Mouse (Mus musculus) gastrocnemius, postnatal 36 days (tissue): ENCODE results near the gene Rngtt. TPM values are rescaled to one million over a fixed set of nuclear protein-coding genes. Genes with fewer than 3 reads are reported as not detected.
"Not testable (repeated sequence)": the region's sequence is repeated elsewhere in the genome, so short reads cannot be mapped to it uniquely, and the experiment has no call there.

ENCODE experiments used
- DNase-seq, 2 experiments: peaks; one replicate each; pipeline ENCODE4 v3.0.0; 2022
- intact Hi-C: fragments of 180-260 bp; cut with DNase I; formaldehyde crosslinking; loops from one replicate; pipeline ENCODE4 v1.15.1; 2025
- long read RNA-seq, 2 experiments: library from polyadenylated mRNA; stranded (forward); transcript quantifications; one replicate each; pipeline ENCODE4 v2.0.0; 2021
- total RNA-seq, 2 experiments: library from RNA; stranded (reverse); gene quantifications; 2 replicates each; pipeline ENCODE4 v1.2.3; 2021

The Rngtt gene
- total RNA-seq = 1 to 10 TPM; 6.3 to 6.8 TPM
- long read RNA-seq, experiment 1, full-length matches to known transcripts = 1 of 4 reads
- long read RNA-seq, experiment 1, partial matches to known transcripts = 0 of 4 reads
- long read RNA-seq, experiment 1, other reads (novel, unspliced or antisense) = 3 of 4 reads
- long read RNA-seq, experiment 2, full-length matches to known transcripts = 4 of 8 reads
- long read RNA-seq, experiment 2, partial matches to known transcripts = 0 of 8 reads
- long read RNA-seq, experiment 2, other reads (novel, unspliced or antisense) = 4 of 8 reads

DNA sequence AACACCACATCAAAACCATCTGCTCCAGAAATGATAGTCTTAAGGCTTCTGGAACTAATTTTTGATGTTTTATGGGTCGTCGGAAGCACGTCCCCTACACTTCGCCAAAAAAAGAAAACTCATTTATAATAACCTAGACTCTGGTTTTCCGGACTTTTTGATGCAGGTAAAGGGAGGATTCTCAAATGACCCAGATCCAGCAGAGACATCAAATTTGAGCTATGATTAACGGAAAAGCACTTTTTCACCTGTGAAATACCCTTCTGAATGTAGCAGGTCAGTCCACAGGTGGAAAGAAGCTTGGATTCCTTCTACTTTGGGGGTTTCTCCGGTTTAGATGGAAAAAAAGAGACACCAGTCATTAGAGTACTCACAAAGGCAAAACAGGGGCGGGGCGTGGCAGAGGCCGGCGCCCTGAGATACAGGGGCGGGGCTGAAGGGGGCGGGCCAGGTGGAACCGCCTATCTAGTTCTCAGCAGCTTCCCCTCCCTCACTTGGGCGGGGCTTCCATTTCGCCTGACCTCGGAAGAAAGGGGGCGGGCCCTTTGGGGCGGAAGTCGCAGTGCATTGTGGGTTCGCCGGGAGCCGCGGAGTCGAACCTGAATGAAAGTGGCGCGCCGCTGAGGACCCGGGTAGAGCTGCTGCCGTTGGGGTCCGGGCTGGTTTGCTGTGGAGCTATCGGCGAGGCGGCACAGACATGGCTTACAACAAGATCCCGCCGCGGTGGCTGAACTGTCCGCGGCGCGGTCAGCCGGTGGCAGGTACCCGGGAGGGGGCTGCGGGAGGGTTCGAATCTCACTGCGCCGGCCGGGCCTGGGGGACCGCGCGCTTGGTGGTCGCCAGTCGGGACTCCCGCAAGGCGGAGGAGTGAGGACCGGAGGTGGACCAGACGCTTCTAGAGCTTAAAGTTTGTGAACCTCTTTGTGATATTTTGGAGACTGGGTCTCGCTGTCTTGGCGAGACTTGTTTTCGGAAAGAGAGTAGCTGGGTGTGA, at the start of gene Rngtt:
Gene Rngtt (plus strand): TSS at position 548 of the 994 bp plus-strand sequence.
- intact Hi-C loops = no loop called here
- DNase-seq = peak; percentile 90 to 95

GRCm38 (mm10) chr4:33260311-33260710, 49.8 kb upstream of the Rngtt start:
- no peak for DNase-seq
- intact Hi-C loops = no loop called here

DNA sequence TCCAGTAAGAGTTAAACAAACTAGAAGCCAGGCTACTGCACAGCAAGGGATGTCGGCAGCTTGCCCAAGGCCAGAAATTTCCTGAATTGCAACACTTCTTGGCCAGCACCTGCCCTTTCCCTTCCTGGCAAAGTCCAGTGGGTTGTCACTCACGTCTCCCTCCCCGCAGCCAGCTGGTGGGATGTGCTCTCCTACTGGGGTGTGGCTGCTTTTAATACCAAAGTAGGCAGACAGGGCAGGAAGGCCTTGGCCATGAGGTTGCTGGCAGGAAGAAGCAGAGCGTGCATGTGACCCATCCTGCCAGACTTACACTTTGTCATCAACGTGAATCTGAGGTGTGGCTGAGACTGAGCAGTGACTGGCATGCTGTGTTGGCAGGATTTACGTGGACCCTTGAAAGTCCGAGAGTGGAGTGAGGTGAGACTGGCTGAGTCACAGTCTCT, 48.8 kb upstream of the Rngtt start:
- peak; percentile 80 to 90 for DNase-seq
- intact Hi-C loops = loop anchor here (1.0 kb wide), 1 partner anchor 13 kb away; no protein-coding TSS in a partner anchor

- no peak for DNase-seq
- intact Hi-C loops = no loop called here
Observed at GRCm38 (mm10) chr4:33262897-33263296, 47.2 kb upstream of the Rngtt start.

DNA sequence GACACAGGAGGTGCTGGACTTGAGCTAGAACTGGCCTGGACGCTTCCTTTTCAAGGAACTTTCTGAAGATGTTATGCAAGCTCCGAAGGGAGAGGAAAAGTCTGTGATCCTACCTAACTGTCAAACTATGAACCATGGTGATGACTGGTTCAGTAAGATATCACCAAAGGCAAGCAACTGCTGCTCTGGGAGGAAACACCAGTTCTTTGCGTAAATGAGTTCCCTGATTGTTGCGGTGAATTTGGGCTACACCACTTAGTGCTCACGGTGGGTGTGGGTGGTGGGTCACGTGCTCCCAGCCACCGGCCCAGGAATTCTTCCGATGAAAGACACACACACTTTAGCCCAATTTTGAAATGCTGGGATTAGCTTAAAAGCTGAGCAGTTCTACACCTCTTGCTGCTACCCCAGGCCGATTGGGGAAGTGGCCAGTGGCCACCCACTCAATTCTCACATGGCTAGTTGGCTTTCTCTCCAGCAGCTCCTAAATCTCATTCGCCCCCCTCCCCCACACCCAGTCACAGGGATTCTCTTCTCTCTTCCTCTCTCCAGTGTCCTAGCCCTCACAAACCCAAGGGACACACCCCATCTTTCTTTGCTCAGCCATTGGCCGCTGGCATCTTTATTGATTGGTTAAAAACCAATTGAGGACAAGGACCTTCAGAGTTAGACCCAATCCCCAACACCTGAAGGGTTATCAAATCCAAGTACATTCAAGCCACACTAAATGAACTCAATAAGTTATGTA, 45.0 kb upstream of the Rngtt start:
- no peak for DNase-seq
- intact Hi-C loops = no loop called here

GRCm38 (mm10) chr4:33270386-33271314, 39.5 kb upstream of the Rngtt start:
- DNase-seq = no peak
- intact Hi-C loops = no loop called here

- intact Hi-C loops = no loop called here
- DNase-seq = no peak
Observed at GRCm38 (mm10) chr4:33273437-33273836, 36.7 kb upstream of the Rngtt start.

GRCm38 (mm10) chr4:33281891-33282685, 28.0 kb upstream of the Rngtt start:
- DNase-seq = no peak
- intact Hi-C loops = no loop called here

DNA sequence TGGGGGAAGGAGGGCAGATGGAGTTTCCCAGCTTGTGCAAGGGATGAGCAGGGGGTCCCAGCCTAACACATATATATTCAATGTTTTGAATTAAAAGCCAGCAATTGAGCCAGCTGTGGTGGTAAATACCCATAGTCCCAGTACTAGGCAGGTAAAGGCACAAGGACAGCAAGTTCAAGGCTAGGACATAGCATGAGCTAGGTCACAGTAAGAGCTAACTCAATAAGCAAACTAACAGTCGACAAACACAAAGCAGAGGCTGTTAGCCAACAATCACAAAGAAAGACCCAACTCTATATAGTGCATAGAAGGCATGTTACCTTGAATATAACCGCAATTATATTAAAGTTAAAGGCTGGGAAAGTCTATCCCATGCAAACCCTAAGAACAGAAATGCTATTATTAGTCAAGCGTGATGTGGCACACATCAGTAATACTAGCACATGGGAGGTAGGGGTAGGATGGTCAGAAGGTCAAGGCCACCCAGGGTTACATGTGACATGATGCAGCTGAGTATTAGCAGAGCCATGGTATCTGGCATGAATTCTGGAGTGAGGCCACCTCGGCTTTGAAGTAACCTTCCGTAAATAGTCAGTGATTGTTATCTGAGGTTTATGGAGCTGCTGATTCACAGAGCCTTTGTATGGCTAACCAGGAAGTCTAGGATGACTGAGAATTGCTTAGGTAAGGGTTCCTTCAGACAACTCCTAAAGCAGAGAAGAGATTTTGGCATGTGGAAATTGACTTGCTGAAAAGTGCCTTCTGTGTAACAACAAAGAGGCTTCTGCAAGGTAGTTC, 25.8 kb upstream of the Rngtt start:
- intact Hi-C loops = no loop called here
- DNase-seq = no peak

GRCm38 (mm10) chr4:33285448-33285847, 24.7 kb upstream of the Rngtt start:
- intact Hi-C loops = no loop called here
- no peak for DNase-seq

GRCm38 (mm10) chr4:33289106-33289650, 20.9 kb upstream of the Rngtt start:
- intact Hi-C loops = no loop called here
- no peak for DNase-seq

- DNase-seq = peak in 1 of 2 experiments; percentile 23
- intact Hi-C loops = loop anchor here (5.0 kb wide), 2 partner anchors 38 to 168 kb away; no protein-coding TSS in a partner anchor
Observed at GRCm38 (mm10) chr4:33290002-33290401, 20.1 kb upstream of the Rngtt start, which contains the start of gene Pnrc1. Gene Pnrc1, minus strand, starts transcription at chr4:33290163.

- no peak for DNase-seq
- intact Hi-C loops = loop anchor here (5.0 kb wide), 2 partner anchors 39 to 169 kb away; no protein-coding TSS in a partner anchor
Observed at GRCm38 (mm10) chr4:33290878-33291277, 19.2 kb upstream of the Rngtt start.

GRCm38 (mm10) chr4:33292409-33293370, 17.4 kb upstream of the Rngtt start:
- intact Hi-C loops = loop anchor here (5.0 kb wide), 2 partner anchors 40 to 170 kb away; no protein-coding TSS in a partner anchor
- DNase-seq = peak; percentile 38 to 77

DNA sequence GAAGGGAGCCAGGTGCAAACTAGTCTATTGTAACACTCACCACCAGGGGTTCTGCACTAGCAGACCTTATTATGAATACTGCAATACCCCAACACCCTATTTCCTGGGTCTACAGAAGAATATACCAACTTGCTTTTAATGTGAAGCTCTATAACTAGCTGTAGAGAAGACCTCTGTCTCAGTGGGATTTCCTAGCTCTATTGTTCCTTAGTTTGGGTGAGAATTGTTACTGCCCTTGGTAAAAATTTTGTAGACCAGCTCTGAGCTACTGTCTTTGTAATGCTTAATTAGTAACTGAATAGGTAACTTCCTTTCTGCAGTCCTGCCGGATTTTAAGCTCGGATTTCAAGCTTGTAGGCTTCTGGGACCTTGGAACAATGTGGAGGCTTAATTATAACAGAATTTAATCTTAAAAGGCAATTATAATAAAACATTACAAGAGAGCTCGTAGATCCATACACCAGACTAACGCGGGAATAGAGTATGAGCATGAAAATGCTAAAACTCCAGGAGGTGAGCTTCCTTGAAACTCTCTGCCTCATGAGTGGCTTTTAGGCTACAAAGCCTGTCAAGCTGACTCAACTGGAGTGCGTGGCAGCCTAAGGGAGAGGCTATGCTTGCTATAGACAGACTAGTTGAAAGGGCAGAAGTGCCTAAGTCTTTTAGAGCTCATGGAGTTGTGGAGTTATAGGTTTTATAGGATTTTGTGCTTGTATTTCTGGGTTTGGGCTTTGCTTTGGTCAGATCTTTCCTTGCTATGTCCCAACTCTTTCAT, 9.0 kb upstream of the Rngtt start:
- intact Hi-C loops, DNase-seq: not testable (repeated sequence)
